Mouse (Mus musculus): Measurements from ENCODE around the gene Chtop. TPM values are rescaled to one million over a fixed set of nuclear protein-coding genes. Genes with fewer than 3 reads are reported as not detected.

Chtop gene
- polyA plus RNA-seq, 1 experiment, result 151 TPM

DNA sequence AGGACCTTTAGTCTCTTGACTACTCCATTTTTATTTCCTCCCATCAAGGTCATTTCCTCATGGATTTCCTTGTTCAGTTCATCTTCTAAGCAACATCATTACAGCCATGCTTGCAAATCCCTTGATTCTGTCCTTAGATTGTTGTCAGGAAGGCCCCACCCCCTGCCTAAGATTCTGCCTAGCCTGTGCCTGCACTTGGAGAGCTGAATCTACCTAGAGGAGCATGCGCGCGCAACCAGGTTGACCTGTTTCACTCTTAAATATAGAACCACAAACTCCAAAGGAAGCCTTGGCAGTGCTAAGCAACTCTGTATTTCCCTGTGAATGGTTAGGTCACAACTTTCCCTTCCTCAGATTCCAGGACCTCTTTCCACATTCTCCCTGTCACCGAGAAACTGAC lies 8.4 kb upstream of the Chtop start:
- 91% methylated on average over 4 of the region's 4 CpGs for WGBS
- H3K27ac ChIP-seq (ENCODE audit: insufficient read depth, low read length), result no peak overlapping the region
- no peaks in the 10 kb centered on the region for H3K4me1 ChIP-seq (ENCODE audit: control insufficient read depth, insufficient read depth, low read length)
- TF ChIP-seq CTCF (IDR thresholded peaks at IDR 0.05; ENCODE audit: borderline replicate concordance, insufficient read depth, low read depth, low read length) (no peak), POLR2A (IDR thresholded peaks at IDR 0.05; ENCODE audit: borderline replicate concordance, insufficient read depth, low read length) (no peak)
- no peak for DNase-seq
- H3K4me3 ChIP-seq (replicated peaks; ENCODE audit: insufficient read depth, low read depth, low read length), result no peak overlapping the region
- H3K27me3 ChIP-seq (ENCODE audit: control insufficient read depth, insufficient read depth, low read length), result no peaks in the 10 kb centered on the region

DNA sequence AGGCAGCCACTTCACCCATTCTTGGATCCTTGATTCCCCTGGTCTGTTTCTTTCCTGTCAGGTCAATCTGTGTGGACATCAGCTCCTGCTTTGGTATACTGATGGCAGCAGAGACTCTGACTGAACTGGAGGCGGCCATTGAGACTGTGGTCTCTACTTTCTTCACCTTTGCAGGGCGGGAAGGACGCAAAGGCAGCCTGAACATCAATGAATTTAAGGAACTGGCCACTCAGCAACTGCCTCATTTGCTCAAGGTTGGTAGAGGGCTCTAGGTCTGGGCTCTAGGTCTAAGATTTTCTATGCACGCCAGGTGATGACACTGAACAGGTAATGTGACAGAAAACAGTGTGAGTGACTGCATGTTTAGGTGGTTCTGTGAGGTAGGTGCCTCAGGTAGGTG lies 6.5 kb upstream of the Chtop start:
- Histone ChIP-seq H3K27me3 (ENCODE audit: control insufficient read depth, insufficient read depth, low read length) (no peaks in the 10 kb centered on the region), H3K27ac (ENCODE audit: insufficient read depth, low read length) (no peak overlapping the region), H3K4me1 (ENCODE audit: control insufficient read depth, insufficient read depth, low read length) (no peaks in the 10 kb centered on the region), H3K4me3 (replicated peaks; ENCODE audit: insufficient read depth, low read depth, low read length) (no peak overlapping the region)
- no peak for TF ChIP-seq POLR2A (IDR thresholded peaks at IDR 0.05; ENCODE audit: borderline replicate concordance, insufficient read depth, low read length)
- TF ChIP-seq CTCF (IDR thresholded peaks at IDR 0.05; ENCODE audit: borderline replicate concordance, insufficient read depth, low read depth, low read length), result no peak
- DNase-seq, result no peak
- 94% methylated on average over 4 of the region's 4 CpGs for WGBS

DNA sequence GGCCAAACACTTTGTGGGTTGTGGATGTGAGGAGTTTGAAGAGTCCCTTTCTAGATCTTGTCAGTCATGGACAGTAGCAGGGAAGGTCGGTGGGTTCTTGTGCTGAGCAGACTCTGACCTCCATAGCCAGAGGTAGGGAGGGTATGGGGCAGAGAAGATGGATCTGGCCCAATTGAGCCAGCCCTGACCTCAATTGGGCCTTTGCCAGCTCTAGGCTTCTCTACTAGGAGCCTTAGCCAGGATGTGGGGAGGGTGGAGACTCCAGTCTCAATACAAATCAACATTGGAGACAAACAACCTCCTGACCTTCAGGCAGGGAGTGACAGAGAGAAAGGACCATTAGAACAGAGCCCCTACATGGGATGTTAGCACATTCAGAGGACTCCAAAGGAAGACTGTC lies 5.9 kb upstream of the Chtop start:
- DNase-seq, result peak in 1 of 2 experiments; percentile 9
- Histone ChIP-seq H3K27me3 (ENCODE audit: control insufficient read depth, insufficient read depth, low read length) (no peaks in the 10 kb centered on the region), H3K4me3 (replicated peaks; ENCODE audit: insufficient read depth, low read depth, low read length) (peak overlapping the region; percentile 32), H3K4me1 (ENCODE audit: control insufficient read depth, insufficient read depth, low read length) (no peaks in the 10 kb centered on the region), H3K27ac (ENCODE audit: insufficient read depth, low read length) (no peak overlapping the region)
- TF ChIP-seq POLR2A (IDR thresholded peaks at IDR 0.05; ENCODE audit: borderline replicate concordance, insufficient read depth, low read length) (no peak), CTCF (IDR thresholded peaks at IDR 0.05; ENCODE audit: borderline replicate concordance, insufficient read depth, low read depth, low read length) (no peak)
- 30% methylated on average over 1 of the region's 1 CpGs for WGBS

DNA sequence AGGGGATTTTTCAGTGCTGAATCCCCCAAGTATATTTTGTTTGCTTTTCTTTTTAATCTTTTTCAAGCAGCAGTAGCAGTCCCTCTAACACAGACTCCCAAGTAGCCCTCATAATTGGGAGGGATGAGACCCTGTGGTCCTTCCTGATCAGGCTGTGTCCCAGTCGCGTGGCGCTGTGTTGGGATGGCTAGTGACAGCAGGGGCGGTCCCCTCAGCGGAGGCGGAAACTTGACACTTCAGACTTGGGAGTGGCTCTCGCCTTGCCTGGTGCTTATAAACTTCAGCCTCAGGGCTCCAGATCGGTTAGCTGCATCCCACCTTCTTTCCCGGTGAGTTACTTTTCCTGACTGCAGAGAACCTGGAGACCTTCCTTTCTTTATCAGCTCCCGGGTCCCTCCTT lies 5.4 kb upstream of the Chtop start:
- no peaks in the 10 kb centered on the region for H3K27me3 ChIP-seq (ENCODE audit: control insufficient read depth, insufficient read depth, low read length)
- WGBS, result 3% methylated on average over 10 of the region's 10 CpGs
- no peaks in the 10 kb centered on the region for H3K4me1 ChIP-seq (ENCODE audit: control insufficient read depth, insufficient read depth, low read length)
- no peak overlapping the region for H3K27ac ChIP-seq (ENCODE audit: insufficient read depth, low read length)
- H3K4me3 ChIP-seq (replicated peaks; ENCODE audit: insufficient read depth, low read depth, low read length), result peak overlapping the region; percentile 32
- peak in 1 of 2 experiments; percentile 23 for DNase-seq
- TF ChIP-seq POLR2A (IDR thresholded peaks at IDR 0.05; ENCODE audit: borderline replicate concordance, insufficient read depth, low read length), result no peak
- no peak for TF ChIP-seq CTCF (IDR thresholded peaks at IDR 0.05; ENCODE audit: borderline replicate concordance, insufficient read depth, low read depth, low read length)

DNA sequence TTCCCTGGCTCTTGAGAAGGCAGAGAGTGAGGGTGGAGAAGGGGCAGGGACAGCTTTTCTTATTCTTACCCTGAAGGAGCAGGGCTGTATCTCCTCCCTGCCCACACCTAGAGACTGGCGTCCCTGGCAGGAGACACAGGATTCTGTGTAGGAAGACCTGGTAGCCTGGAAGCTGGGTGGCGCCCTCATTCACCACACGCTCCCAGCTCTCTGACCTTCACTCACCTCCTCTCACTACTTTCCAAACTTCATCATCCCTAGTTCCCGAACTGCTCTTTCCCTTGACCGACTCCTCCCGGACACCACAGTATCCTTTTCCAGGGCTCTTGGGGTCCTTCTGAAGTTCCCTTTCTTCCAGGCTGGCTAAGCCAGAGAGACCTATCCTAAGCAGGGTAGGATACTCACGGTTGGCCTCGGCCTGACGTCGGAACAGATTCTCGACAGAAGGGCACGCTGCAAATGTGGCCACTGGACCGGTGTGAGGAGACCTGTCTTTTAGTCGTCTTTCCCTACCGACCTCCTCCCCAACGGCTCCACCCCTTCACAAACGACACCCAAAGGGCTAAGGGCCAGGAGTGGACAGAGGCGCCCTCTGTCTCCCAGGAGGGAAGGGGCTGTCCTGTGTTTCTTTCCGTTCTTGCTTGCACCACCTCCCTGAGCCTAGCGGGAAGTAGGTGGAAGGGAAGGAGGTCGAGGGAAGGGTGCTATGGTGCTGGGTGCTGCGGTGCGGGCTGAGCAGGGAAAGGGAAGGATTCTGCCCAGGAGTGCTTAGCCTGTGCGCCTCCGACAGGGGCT lies 4.7 kb upstream of the Chtop start, which contains the start of the genes S100a1 and S100a13:
S100a1 (minus strand) TSS at position 597 of the 795 bp plus-strand sequence.
S100a13 (plus strand) TSS at position 640 of the 795 bp plus-strand sequence.
- Histone ChIP-seq H3K4me3 (replicated peaks; ENCODE audit: insufficient read depth, low read depth, low read length) (peak within 1 kb of the TSS; percentile 58), H3K27ac (ENCODE audit: insufficient read depth, low read length) (no peak within 1 kb of the TSS), H3K27me3 (ENCODE audit: control insufficient read depth, insufficient read depth, low read length) (no peaks in the 10 kb centered on the region), H3K4me1 (ENCODE audit: control insufficient read depth, insufficient read depth, low read length) (no peaks in the 10 kb centered on the region)
- no peak for TF ChIP-seq POLR2A (IDR thresholded peaks at IDR 0.05; ENCODE audit: borderline replicate concordance, insufficient read depth, low read length)
- 0 out of 2 replicates have a peak, but pooled peaks have one; percentile 13 for TF ChIP-seq CTCF (IDR thresholded peaks at IDR 0.05; ENCODE audit: borderline replicate concordance, insufficient read depth, low read depth, low read length)
- 10% methylated on average over 25 of the region's 25 CpGs for WGBS
- peak; percentile 56 to 61 for DNase-seq

DNA sequence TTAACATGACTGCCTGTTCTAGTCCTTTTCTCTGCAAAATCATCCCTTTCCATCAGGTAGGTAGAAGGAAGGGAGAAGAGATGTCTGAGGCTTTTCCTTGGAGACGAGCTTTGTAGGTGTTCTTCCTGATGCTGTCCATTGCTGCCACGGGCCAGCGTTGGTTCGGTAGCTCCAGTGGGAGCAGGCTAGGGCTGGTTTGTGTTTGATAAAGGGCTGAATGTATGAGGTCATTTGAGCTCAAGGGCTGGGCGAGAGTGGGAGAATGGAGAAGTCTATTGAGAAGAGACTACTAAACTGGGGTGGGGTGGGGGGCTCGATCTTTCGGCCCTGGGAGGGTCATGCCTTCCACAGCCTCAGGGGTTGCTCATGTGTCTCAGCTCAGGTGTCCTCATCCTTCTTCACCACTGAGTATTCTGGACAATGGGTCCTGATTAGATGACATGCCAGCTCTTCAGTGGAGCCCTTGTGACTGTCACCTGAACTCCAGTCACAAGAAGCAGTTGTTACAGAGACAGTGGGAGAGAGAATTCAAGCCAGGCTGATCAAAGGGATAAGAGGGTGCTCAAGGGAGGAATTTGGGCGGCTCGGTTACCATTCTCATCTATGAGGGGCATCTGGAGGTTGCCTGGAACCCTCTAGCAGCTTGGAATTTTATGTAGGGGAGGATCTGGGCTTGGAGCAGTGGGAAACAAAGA lies 3.8 kb upstream of the Chtop start:
- DNase-seq, result no peak
- Histone ChIP-seq H3K4me1 (ENCODE audit: control insufficient read depth, insufficient read depth, low read length) (no peaks in the 10 kb centered on the region), H3K27ac (ENCODE audit: insufficient read depth, low read length) (no peak overlapping the region), H3K27me3 (ENCODE audit: control insufficient read depth, insufficient read depth, low read length) (no peaks in the 10 kb centered on the region), H3K4me3 (replicated peaks; ENCODE audit: insufficient read depth, low read depth, low read length) (no peak overlapping the region)
- 84% methylated on average over 9 of the region's 9 CpGs for WGBS
- TF ChIP-seq CTCF (IDR thresholded peaks at IDR 0.05; ENCODE audit: borderline replicate concordance, insufficient read depth, low read depth, low read length) (no peak), POLR2A (IDR thresholded peaks at IDR 0.05; ENCODE audit: borderline replicate concordance, insufficient read depth, low read length) (no peak)

DNA sequence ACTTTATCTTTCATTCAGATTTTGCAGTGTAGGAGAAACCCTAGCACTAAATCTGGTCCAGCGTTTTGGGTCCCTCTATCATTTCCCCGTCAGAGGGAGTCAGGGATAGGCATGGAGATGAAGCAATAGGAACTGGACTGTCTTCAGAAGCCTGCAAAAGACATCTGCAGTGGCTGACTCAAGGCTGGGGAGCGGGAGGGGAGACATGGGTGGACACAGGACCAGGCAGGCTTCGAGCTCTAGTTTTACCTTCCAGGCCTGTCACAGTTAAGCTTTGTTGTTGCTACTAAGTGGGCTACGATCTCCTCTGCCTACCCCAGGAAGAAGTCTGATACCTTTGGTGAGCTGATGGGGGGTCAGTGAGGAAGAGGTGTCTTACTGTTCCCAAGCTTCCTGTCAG lies 3.0 kb upstream of the Chtop start:
- TF ChIP-seq CTCF (IDR thresholded peaks at IDR 0.05; ENCODE audit: borderline replicate concordance, insufficient read depth, low read depth, low read length) (no peak), POLR2A (IDR thresholded peaks at IDR 0.05; ENCODE audit: borderline replicate concordance, insufficient read depth, low read length) (no peak)
- Histone ChIP-seq H3K4me3 (replicated peaks; ENCODE audit: insufficient read depth, low read depth, low read length) (no peak overlapping the region), H3K27ac (ENCODE audit: insufficient read depth, low read length) (no peak overlapping the region), H3K27me3 (ENCODE audit: control insufficient read depth, insufficient read depth, low read length) (no peaks in the 10 kb centered on the region), H3K4me1 (ENCODE audit: control insufficient read depth, insufficient read depth, low read length) (no peaks in the 10 kb centered on the region)
- 90% methylated on average over 5 of the region's 5 CpGs for WGBS
- no peak for DNase-seq

Measured in cerebellum, adult 2 months (tissue).